Mouse (Mus musculus) layer of hippocampus, adult 18-20 months (tissue): ENCODE results near the gene Inpp4b. TPM values are rescaled to one million over a fixed set of nuclear protein-coding genes. Genes with fewer than 3 reads are reported as not detected.

ENCODE experiments used
- DNase-seq, 2 experiments: peaks; one replicate each; pipeline ENCODE4 v3.0.0; 2022; ENCODE audit warnings: low spot score in 2 of 2
- total RNA-seq, 2 experiments: library from RNA; stranded (reverse); gene quantifications; 2 replicates each; pipeline ENCODE4 v1.2.3; 2021

The Inpp4b gene
- total RNA-seq, 2 experiments from 2014 or later: 10.4 to 10.9 TPM

GRCm38 (mm10) chr8:81575268-81575917 is 233.0 kb downstream of the Inpp4b start:
- DNase-seq: no peak

- no peak for DNase-seq
Observed at GRCm38 (mm10) chr8:81578951-81579350, 236.6 kb downstream of the Inpp4b start.

- no peak for DNase-seq
Observed at GRCm38 (mm10) chr8:81581817-81582437, 239.6 kb downstream of the Inpp4b start.

- no peak for DNase-seq
Observed at GRCm38 (mm10) chr8:81582906-81583305, 240.6 kb downstream of the Inpp4b start.

- no peak for DNase-seq
Observed at GRCm38 (mm10) chr8:81586783-81587182, 244.4 kb downstream of the Inpp4b start.

GRCm38 (mm10) chr8:81594134-81594714 is 251.9 kb downstream of the Inpp4b start:
- no peak for DNase-seq

- DNase-seq: no peak
Observed at GRCm38 (mm10) chr8:81599209-81599608, 256.9 kb downstream of the Inpp4b start.

- no peak for DNase-seq
Observed at GRCm38 (mm10) chr8:81601136-81601535, 258.8 kb downstream of the Inpp4b start.

GRCm38 (mm10) chr8:81608082-81608481 is 265.7 kb downstream of the Inpp4b start:
- no peak for DNase-seq

GRCm38 (mm10) chr8:81609064-81609463 is 266.7 kb downstream of the Inpp4b start:
- no peak for DNase-seq

- DNase-seq: no peak
Observed at GRCm38 (mm10) chr8:81612611-81613010, 270.3 kb downstream of the Inpp4b start.

GRCm38 (mm10) chr8:81614135-81614534 is 271.8 kb downstream of the Inpp4b start:
- DNase-seq: no peak

- no peak for DNase-seq
Observed at GRCm38 (mm10) chr8:81614605-81615004, 272.2 kb downstream of the Inpp4b start.

- no peak for DNase-seq
Observed at GRCm38 (mm10) chr8:81615552-81615951, 273.2 kb downstream of the Inpp4b start.

- no peak for DNase-seq
Observed at GRCm38 (mm10) chr8:81618918-81619317, 276.6 kb downstream of the Inpp4b start.

- no peak for DNase-seq
Observed at GRCm38 (mm10) chr8:81635015-81635414, 292.7 kb downstream of the Inpp4b start.

GRCm38 (mm10) chr8:81635912-81636583 is 293.7 kb downstream of the Inpp4b start:
- no peak for DNase-seq

GRCm38 (mm10) chr8:81638478-81638877 is 296.1 kb downstream of the Inpp4b start:
- DNase-seq: no peak

- DNase-seq: no peak
Observed at GRCm38 (mm10) chr8:81639820-81640219, 297.5 kb downstream of the Inpp4b start.

- DNase-seq: no peak
Observed at GRCm38 (mm10) chr8:81643030-81643429, 300.7 kb downstream of the Inpp4b start.

GRCm38 (mm10) chr8:81692167-81692566 is 349.8 kb downstream of the Inpp4b start:
- DNase-seq: no peak

- no peak for DNase-seq
Observed at GRCm38 (mm10) chr8:81694893-81695292, 352.5 kb downstream of the Inpp4b start.
